1 mouse cellular context compared by ENCODE assay signal in the genomic region with DNA sequence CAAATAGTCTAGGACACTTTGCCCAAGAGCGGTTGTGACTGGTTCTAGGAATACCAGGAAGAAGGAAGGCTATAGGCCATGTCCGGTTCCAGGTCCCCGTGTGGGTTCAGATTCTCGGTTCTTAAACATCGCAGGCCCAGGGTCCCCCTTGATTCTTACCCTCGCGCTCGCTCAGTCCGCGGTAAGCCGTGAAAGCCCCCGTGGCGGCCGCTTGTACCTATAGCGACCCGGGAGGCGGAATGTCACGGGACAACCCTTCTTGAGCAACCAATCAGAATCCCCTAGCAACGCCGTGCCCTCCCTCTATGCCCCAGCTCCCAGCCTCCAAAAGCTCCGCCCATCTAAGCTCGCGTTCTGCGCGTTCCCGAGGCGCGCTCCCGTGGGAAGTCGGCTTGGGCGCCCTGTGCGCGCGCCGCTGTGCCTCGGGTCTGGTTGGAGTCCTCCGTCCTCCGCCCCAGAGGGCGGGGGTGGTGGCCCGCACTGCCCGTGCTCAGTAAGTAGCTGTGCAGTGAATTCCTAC.
TF ChIP-seq lines count a peak whose summit lies in the region.

A gene (minus strand): TSS at position 333 of the 520 bp plus-strand sequence.
A gene (plus strand): TSS at position 350 of the 520 bp plus-strand sequence.
A gene (plus strand): TSS at position 367 of the 520 bp plus-strand sequence.

TF ChIP-seq in MEL, 35 proteins besides CTCF, POLR2A, EP300 and RAD21 (continued from another document):
- TF ChIP-seq MAZ (IDR thresholded peaks at IDR 0.05; ENCODE audit: low read depth, low read length) (0 out of 2 replicates have a peak, but pooled peaks have one; percentile 27), MAX (IDR thresholded peaks at IDR 0.05; ENCODE audit: low read length) (0 out of 2 replicates have a peak, but pooled peaks have one; percentile 41), USF1 (IDR thresholded peaks at IDR 0.05; ENCODE audit: low read depth, low read length) (peak; percentile 70), GATA1 (IDR thresholded peaks at IDR 0.05; ENCODE audit: low read depth, low read length) (no peak), NELFE (IDR thresholded peaks at IDR 0.05; ENCODE audit: low read depth, low read length) (peak; percentile 45), CHD2 (IDR thresholded peaks at IDR 0.05; ENCODE audit: low read length) (no peak), BHLHE40 (IDR thresholded peaks at IDR 0.05; ENCODE audit: borderline replicate concordance, low read depth, low read length) (peak; percentile 74; the same call in 1 of the 2 replicates), ELF1 (IDR thresholded peaks at IDR 0.05; ENCODE audit: low read depth, low read length) (peak; percentile 50; the same call in 1 of the 2 replicates), NRF1 (IDR thresholded peaks at IDR 0.05; ENCODE audit: insufficient read depth, low read depth, low read length, poor library complexity, severe bottlenecking) (peak; percentile 50; the same call in 1 of the 2 replicates)
